Mouse (Mus musculus) forebrain, embryonic 10.5 days (tissue): ENCODE measurements around the gene Lime1. TPM values are rescaled to one million over a fixed set of nuclear protein-coding genes. Genes with fewer than 3 reads are reported as not detected.

Experiments used
- polyA plus RNA-seq: library from polyadenylated mRNA; unstranded; fragments of >200 nt; fragmentation: Nextera tagmentation; extraction: Ambion mirVana; gene quantifications from 2 replicates; pipeline ENCODE4 v1.2.1, GENCODE M21; 2016

The Lime1 gene
- polyA plus RNA-seq, 1 experiment from 2014 or later: 29.8 TPM

Other genes starting within 250 kb of the Lime1 start
- 2.9 and 3.8 TPM in 2 replicates for gene Kcnq2, start 244.8 kb upstream of the Lime1 start, polyA plus RNA-seq
- gene Eef1a2, start 223.1 kb upstream of the Lime1 start, polyA plus RNA-seq: 0.07 and 0.15 TPM in 2 replicates
- gene Ppdpf, start 192.8 kb upstream of the Lime1 start, polyA plus RNA-seq: 387 and 397 TPM in 2 replicates
- gene Ptk6, start 177.3 kb upstream of the Lime1 start, polyA plus RNA-seq: not detected in 2 replicates
- gene Srms, start 166.9 kb upstream of the Lime1 start, polyA plus RNA-seq: 0.12 and 0.15 TPM in 2 replicates
- gene Fndc11, start 160.1 kb upstream of the Lime1 start, polyA plus RNA-seq: 0.47 and 0.68 TPM in 2 replicates
- gene Helz2, start 138.1 kb upstream of the Lime1 start, polyA plus RNA-seq: 0.69 and 0.77 TPM in 2 replicates
- gene Gmeb2, start 92.0 kb upstream of the Lime1 start, polyA plus RNA-seq: 20.7 and 21.6 TPM in 2 replicates
- gene Stmn3, start 65.6 kb upstream of the Lime1 start, polyA plus RNA-seq: 56.4 and 76.0 TPM in 2 replicates
- gene Rtel1, start 60.3 kb upstream of the Lime1 start, polyA plus RNA-seq: 81.3 and 83.6 TPM in 2 replicates
- 43.7 and 47.4 TPM in 2 replicates for gene Zgpat, start 15.2 kb upstream of the Lime1 start, polyA plus RNA-seq
- gene Arfrp1, start 14.7 kb upstream of the Lime1 start, polyA plus RNA-seq: 80.0 and 84.5 TPM in 2 replicates
- 17.5 and 18.3 TPM in 2 replicates for gene Zbtb46, start 79.3 kb downstream of the Lime1 start, polyA plus RNA-seq
- 0.25 TPM in 1 of 2 replicates, not detected in the other for gene Abhd16b, start 113.1 kb downstream of the Lime1 start, polyA plus RNA-seq
- 151 and 158 TPM in 2 replicates for gene Tpd52l2, start 117.1 kb downstream of the Lime1 start, polyA plus RNA-seq
- 92.3 and 92.4 TPM in 2 replicates for gene Dnajc5, start 140.4 kb downstream of the Lime1 start, polyA plus RNA-seq
- 40.7 and 41.3 TPM in 2 replicates for gene Uckl1, start 204.8 kb downstream of the Lime1 start, polyA plus RNA-seq
- gene Prpf6, start 211.8 kb downstream of the Lime1 start, polyA plus RNA-seq: 78.5 and 86.9 TPM in 2 replicates
- gene Zfp512b, start 212.7 kb downstream of the Lime1 start, polyA plus RNA-seq: 42.2 and 44.0 TPM in 2 replicates
- 31.0 and 31.6 TPM in 2 replicates for gene Samd10, start 219.1 kb downstream of the Lime1 start, polyA plus RNA-seq